Mouse (Mus musculus): ENCODE measurements at regions not wholly inside any gene's neighbourhood (a gene's known extent, or its start where the extent isn't known, plus 50 kb on each side); places are given as distances from the start of the nearest gene placed in this dataset.

DNA sequence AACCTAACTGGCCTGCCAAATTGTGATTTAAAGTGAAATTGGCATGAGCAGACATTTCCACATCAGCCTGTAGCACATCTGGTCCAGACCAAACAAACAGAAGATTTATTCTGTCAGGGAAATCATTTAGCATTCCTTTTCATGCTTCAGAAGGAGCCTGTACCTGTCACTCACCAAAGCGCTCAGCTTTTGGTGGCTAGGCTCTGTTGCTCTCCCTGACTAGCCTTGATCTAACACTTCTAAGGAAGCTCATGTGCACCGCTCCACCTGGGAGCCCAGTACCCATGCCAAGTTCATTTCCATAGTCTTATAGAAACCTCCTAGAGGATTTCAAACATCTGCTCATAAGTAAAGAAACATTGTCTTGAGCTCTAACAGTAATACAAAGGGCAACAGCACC is 253.8 kb upstream of the Tfap2d start:
- DNase-seq, result no peak

DNA sequence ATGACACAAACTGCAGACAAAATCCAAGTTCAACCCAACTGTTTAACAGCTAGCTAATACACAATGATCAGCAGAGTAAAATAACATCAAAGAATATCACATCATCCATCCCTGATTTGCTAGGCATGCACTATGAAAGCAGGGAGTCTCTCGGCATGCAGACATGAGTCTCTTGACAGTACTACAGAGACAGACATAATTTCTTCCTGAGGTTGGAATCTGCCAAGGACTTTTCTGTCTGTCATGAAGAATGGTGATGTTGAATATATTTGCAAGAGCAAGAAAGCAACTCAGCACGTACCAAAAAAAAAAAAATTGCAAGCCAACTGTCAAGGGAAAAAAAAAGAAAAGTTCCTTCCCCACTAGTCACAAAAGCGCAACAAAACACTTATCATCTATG is 245.4 kb upstream of the Tfap2d start:
- no peak for DNase-seq

- DNase-seq, result peak; percentile 6 to 20
These were observed 199.6 kb upstream of the Tfap2d start for GRCm38 (mm10) chr1:18903266-18903665.

- peak; percentile 59 to 66 for DNase-seq
These were observed 199.1 kb upstream of the Tfap2d start for GRCm38 (mm10) chr1:18903696-18904095.

- no peak for DNase-seq
These were observed 191.2 kb upstream of the Tfap2d start for GRCm38 (mm10) chr1:18911578-18911977.

DNA sequence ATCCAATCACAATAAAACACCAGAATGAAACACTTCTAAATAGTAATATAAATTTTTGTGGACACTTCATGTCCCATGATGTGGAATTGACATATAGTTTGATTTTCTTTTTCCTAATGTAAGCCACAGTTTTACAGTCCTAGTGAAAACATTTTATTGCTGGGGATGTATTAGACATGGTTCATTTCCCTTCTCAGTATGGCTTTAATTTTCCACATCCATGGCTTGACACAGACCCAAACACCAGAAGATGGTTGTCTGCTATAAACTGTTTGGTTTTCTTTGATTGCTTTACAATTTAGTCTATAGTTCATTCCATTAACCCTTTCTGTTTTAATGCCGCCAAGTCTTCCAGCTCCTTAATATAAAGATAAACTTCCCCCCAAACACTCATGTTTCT is 146.5 kb upstream of the Tfap2d start:
- DNase-seq, result no peak

GRCm38 (mm10) chr1:18956975-18957374 is 145.8 kb upstream of the Tfap2d start:
- no peak for DNase-seq

DNA sequence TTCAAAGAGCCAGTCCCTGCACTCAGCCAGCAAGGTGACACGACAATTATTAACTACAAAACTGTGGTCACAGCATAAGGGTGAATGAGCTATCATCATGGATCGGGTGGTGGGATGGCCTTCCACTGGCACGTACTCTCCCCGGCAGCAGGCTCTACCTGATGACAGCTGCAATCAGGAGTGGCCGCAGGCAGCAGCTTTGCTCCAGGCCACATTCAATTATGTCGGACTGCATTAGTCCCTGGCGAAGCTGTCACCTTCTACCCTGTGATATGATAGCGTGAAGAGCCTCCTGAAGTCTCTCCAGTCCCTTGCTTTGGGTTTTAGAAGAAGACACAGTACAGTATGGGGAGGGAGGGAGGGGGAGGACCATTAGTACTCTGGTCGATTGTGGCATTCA is 141.4 kb upstream of the Tfap2d start:
- DNase-seq, result peak in 1 of 2 experiments; percentile 4

- no peak for DNase-seq
These were observed 140.9 kb upstream of the Tfap2d start for GRCm38 (mm10) chr1:18961889-18962288.

GRCm38 (mm10) chr1:18968935-18969334 is 133.9 kb upstream of the Tfap2d start:
- DNase-seq, result no peak

GRCm38 (mm10) chr1:18970173-18970572 is 132.6 kb upstream of the Tfap2d start:
- no peak for DNase-seq

DNA sequence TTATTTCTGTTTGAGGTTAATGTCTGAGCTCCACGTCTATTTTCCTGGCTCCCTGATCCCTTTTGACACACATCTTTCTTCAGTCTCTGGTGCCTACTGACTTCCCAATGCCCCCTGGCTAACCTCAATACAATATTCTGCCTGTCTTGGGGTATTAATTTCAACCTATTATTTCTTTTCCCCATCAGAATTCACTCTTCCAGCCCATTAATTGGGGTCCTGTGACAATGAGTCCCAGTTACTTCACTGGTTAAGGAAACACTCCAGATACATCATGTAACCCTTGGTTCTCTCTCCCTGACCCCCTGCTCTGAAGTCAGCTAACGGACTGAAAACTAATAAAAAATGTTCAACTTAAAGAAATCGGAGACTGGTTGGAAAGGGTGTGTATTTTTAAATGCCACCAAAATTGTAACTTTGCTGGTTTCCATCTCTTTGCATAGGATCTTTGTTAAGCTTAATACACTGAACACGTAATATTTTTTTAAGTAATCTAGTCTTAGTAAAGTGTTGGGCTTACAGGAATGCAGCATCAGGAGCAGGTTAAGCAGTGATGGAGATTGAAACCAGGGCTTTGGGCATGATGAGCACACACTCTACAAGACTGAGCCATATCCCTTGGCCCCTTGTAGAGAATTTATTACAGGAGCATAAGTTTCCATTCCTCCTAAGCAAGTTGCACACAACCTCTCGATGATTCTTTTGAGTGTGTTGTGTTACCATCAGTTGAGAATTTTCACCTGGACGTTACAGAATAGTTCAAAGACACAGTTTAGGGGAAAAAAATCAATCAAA is 128.8 kb upstream of the Tfap2d start:
- DNase-seq, result no peak

DNA sequence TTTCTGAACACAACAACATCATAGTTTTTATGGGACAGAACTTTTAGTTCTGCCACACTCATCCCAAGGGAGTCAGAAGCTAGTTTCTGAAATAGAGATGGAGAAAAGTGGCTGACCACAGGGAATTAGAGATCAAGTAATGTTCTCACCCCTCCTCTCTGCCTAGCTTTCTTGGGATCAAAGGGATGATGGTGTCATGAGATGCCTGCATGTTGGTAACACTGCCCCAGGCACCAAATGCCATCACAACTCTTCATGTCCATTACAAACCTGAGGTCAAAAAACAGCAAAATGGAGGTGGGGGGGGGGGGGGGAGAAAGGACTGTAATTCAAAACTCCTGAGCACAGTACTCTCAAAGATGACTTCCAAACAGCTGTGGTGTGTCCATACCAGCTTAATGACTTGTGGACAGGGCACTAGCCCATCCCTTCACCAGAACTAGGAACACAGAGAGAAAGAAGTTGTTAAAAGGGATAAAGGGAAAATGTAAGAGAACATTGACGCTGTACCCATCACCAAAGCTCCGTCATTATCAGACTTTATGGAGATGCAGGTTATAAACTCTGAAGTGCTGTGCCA is 127.9 kb upstream of the Tfap2d start:
- DNase-seq, result no peak

- no peak for DNase-seq
These were observed 127.3 kb upstream of the Tfap2d start for GRCm38 (mm10) chr1:18975500-18975899.

DNA sequence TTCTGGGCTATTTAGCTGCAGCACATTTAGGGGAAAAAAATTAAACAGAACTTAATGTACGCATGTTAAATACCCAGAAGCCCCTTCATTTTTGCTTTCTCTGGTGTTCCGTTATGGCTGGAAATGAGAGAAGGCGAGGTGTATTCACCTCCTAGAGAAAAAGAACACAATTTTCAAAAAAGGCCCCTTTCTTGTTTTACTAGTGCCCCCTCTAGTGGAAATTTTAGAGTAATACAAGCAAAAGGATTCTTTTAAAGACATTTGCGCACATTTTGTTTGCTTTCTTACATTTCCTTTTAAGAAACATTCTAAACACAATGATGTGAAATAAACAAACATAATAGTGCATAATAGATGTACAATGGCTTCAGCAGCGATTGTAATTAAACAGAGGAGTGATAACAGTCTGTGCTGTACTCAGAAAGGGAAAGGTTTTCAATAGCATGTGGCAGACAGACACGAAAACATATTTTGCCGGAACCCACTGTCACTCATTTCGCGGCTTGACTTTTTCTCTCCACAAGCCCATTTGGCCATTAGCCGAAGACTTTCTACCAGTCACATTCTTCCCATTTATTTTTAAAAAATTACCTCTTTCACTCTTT is 126.0 kb upstream of the Tfap2d start:
- peak in 1 of 2 experiments; percentile 49 for DNase-seq

DNA sequence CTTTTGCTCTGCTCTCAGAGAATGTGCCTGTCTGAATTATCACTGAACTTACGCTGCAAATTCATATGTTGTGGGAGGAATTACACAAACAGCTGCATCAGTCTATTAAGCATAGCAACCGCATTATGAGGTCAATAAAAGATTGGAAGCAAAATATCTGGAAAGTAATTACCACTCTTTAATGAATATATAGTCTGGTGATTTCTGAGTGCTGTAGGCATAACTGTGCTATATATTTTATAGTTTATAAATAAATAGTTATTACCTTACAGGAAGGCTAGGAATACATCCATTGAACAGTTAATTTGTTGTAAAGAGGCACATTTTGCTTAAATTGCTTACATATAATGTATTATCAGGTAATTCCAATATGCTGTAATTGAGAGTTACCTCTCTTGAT is 123.7 kb upstream of the Tfap2d start:
- DNase-seq, result no peak

DNA sequence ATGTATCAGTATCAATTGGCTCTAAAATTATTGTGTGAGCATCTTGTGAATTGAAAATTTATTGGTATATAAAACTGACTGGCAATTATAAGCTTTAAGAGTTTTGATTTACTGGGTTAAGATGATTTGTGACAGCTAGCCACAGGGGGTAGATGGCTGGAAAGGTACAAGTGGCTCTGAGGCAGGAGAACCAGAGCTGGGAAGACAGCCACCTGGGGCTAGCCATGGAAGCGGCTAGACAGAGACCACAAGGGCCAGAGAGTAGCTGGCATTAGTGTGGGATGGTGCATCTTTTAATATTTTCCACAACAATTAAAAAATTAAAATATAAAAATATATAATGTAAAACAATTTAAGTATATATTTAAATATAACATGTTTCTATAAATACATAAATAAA is 86.0 kb upstream of the Tfap2d start:
- DNase-seq, result peak; percentile 69 to 75

All from cerebellum, postnatal 10 days (tissue).